Mouse (Mus musculus) heart, embryonic 13.5 days (tissue): Measurements from ENCODE around the gene Heatr1. TPM values are rescaled to one million over a fixed set of nuclear protein-coding genes. Genes with fewer than 3 reads are reported as not detected.
"Not testable (repeated sequence)": the region's sequence is repeated elsewhere in the genome, so short reads cannot be mapped to it uniquely, and the experiment has no call there.

Source experiments
- ATAC-seq: fragments of 200-750 bp; cut with Nextera tagmentation; 2 replicates; pipeline ENCODE4 v1.8.0; 2017; ENCODE audit warnings: moderate TSS enrichment; ENCODE audit not compliant: insufficient number of reproducible peaks, low FRiP score, low TSS enrichment; ENCODE audit errors: extremely low read depth
- H3K27ac ChIP-seq: fragments of 300-500 bp; sonication (generic); replicated peaks from 2 replicates; pipeline ENCODE4 v1.5.1; 2015; ENCODE audit warnings: moderate library complexity, mild to moderate bottlenecking, inconsistent platforms
- H3K27me3 ChIP-seq: fragments of 300-500 bp; sonication (generic); replicated peaks from 2 replicates; pipeline ENCODE4 v1.6.1; 2015; ENCODE audit warnings: mild to moderate bottlenecking, inconsistent platforms
- H3K36me3 ChIP-seq: fragments of 300-500 bp; sonication (generic); 2 replicates; pipeline ENCODE4 v1.6.1; 2015; ENCODE audit warnings: mild to moderate bottlenecking, inconsistent platforms
- H3K4me1 ChIP-seq: fragments of 300-500 bp; sonication (generic); 2 replicates; pipeline ENCODE4 v1.6.1; 2015; ENCODE audit warnings: inconsistent platforms
- H3K4me2 ChIP-seq: fragments of 300-500 bp; sonication (generic); 2 replicates; pipeline ENCODE4 v1.6.1; 2015; ENCODE audit warnings: inconsistent platforms, mild to moderate bottlenecking, moderate library complexity
- H3K4me3 ChIP-seq: fragments of 300-500 bp; sonication (generic); 2 replicates; pipeline ENCODE4 v1.5.1; 2015; ENCODE audit warnings: moderate library complexity, mild to moderate bottlenecking, inconsistent platforms
- H3K9ac ChIP-seq: fragments of 300-500 bp; sonication (generic); 2 replicates; pipeline ENCODE4 v1.6.1; 2015; ENCODE audit warnings: inconsistent platforms, mild to moderate bottlenecking, moderate library complexity
- H3K9me3 ChIP-seq: fragments of 300-500 bp; sonication (generic); 2 replicates; pipeline ENCODE4 v1.6.1; 2016; ENCODE audit warnings: inconsistent platforms
- WGBS: fragments of 180-500 bp; shearing (Covaris S2); methylation state at CpG from one replicate; pipeline ENCODE4 v1.1.7; 2015; ENCODE audit warnings: mixed read lengths; 5-methylcytosine and 5-hydroxymethylcytosine counted together
- polyA plus RNA-seq: library from polyadenylated mRNA; unstranded; fragments of >200 nt; fragmentation: Nextera tagmentation; extraction: Ambion mirVana; gene quantifications from 2 replicates; pipeline ENCODE4 v1.2.1, GENCODE M21; 2015

Gene Heatr1
- polyA plus RNA-seq, 1 experiment from 2014 or later: 8.8 TPM

- Histone ChIP-seq H3K27me3 (no peaks in the 10 kb centered on the region), H3K4me2 (no peak overlapping the region), H3K4me3 (no peak overlapping the region), H3K9ac (no peak overlapping the region), H3K9me3 (no peaks in the 10 kb centered on the region), H3K4me1 (peaks cover 3% of the 10 kb centered on the region), H3K36me3 (peaks cover 72% of the 10 kb centered on the region), H3K27ac (no peak overlapping the region)
- no peak for ATAC-seq
- WGBS: 79% methylated on average over 7 of the region's 7 CpGs
Observed at GRCm38 (mm10) chr13:12454686-12455390, 60.0 kb downstream of the Heatr1 start.

GRCm38 (mm10) chr13:12456711-12457110 lies 61.9 kb downstream of the Heatr1 start:
- no peak for ATAC-seq
- WGBS: 66% methylated on average over 7 of the region's 7 CpGs

GRCm38 (mm10) chr13:12460443-12460842 lies 65.6 kb downstream of the Heatr1 start:
- H3K27ac ChIP-seq: peak overlapping the region; percentile 83
- H3K4me3 ChIP-seq: peak overlapping the region; percentile 86
- no peaks in the 10 kb centered on the region for H3K9me3 ChIP-seq
- peaks cover 26% of the 10 kb centered on the region; the same call in 1 of the 2 replicates for H3K36me3 ChIP-seq
- H3K27me3 ChIP-seq: no peaks in the 10 kb centered on the region
- peak overlapping the region; percentile 90 for H3K9ac ChIP-seq
- ATAC-seq: no peak
- peak overlapping the region; percentile 87 for H3K4me2 ChIP-seq
- WGBS: 2% methylated on average over 8 of the region's 8 CpGs
- H3K4me1 ChIP-seq: peaks cover 20% of the 10 kb centered on the region

More at GRCm38 (mm10) chr13:12456711-12457110, 61.9 kb downstream of the Heatr1 start:
- H3K4me1 ChIP-seq: peaks cover 9% of the 10 kb centered on the region
- peaks cover 59% of the 10 kb centered on the region for H3K36me3 ChIP-seq
- no peaks in the 10 kb centered on the region for H3K9me3 ChIP-seq
- no peaks in the 10 kb centered on the region for H3K27me3 ChIP-seq
- no peak overlapping the region for H3K4me2 ChIP-seq
- H3K4me3 ChIP-seq: no peak overlapping the region
- no peak overlapping the region for H3K9ac ChIP-seq
- no peak overlapping the region for H3K27ac ChIP-seq

- WGBS: under 1% methylated on average over 59 of the region's 59 CpGs
- Histone ChIP-seq H3K27ac (peak overlapping the region; percentile 83), H3K4me1 (peaks cover 20% of the 10 kb centered on the region), H3K9ac (peak overlapping the region; percentile 90), H3K9me3 (no peaks in the 10 kb centered on the region), H3K27me3 (no peaks in the 10 kb centered on the region), H3K36me3 (peaks cover 20% of the 10 kb centered on the region; the same call in 1 of the 2 replicates), H3K4me2 (peak overlapping the region; percentile 87), H3K4me3 (peak overlapping the region; percentile 86)
- peak; percentile 94 for ATAC-seq
Observed at GRCm38 (mm10) chr13:12460881-12461729, 66.3 kb downstream of the Heatr1 start.

- peaks cover 20% of the 10 kb centered on the region for H3K4me1 ChIP-seq
- H3K9ac ChIP-seq: peak overlapping the region; percentile 90
- ATAC-seq: 0 out of 2 replicates have a peak, but pooled peaks have one; percentile 10
- WGBS: 3% methylated on average over 7 of the region's 7 CpGs
- peak overlapping the region; percentile 87 for H3K4me2 ChIP-seq
- H3K9me3 ChIP-seq: no peaks in the 10 kb centered on the region
- no peaks in the 10 kb centered on the region for H3K27me3 ChIP-seq
- H3K27ac ChIP-seq: peak overlapping the region; percentile 83
- peak overlapping the region; percentile 86 for H3K4me3 ChIP-seq
- peaks cover 14% of the 10 kb centered on the region; the same call in 1 of the 2 replicates for H3K36me3 ChIP-seq
Observed at GRCm38 (mm10) chr13:12461730-12462119, 66.9 kb downstream of the Heatr1 start.

- Histone ChIP-seq H3K9ac (no peak overlapping the region), H3K36me3 (peaks cover 11% of the 10 kb centered on the region; the same call in 1 of the 2 replicates), H3K27ac (no peak overlapping the region), H3K4me2 (no peak overlapping the region), H3K9me3 (no peaks in the 10 kb centered on the region), H3K27me3 (no peaks in the 10 kb centered on the region), H3K4me1 (peaks cover 20% of the 10 kb centered on the region), H3K4me3 (no peak overlapping the region)
- no peak for ATAC-seq
- 62% methylated on average over 4 of the region's 4 CpGs for WGBS
Observed at GRCm38 (mm10) chr13:12462623-12463022, 67.8 kb downstream of the Heatr1 start.

- not testable (repeated sequence) for H3K9me3 ChIP-seq, H3K27me3 ChIP-seq, H3K4me2 ChIP-seq, H3K9ac ChIP-seq, H3K27ac ChIP-seq, H3K36me3 ChIP-seq, H3K4me3 ChIP-seq, ATAC-seq
- 75% methylated on average over 6 of the region's 6 CpGs for WGBS
- peaks cover 20% of the 10 kb centered on the region for H3K4me1 ChIP-seq
Observed at GRCm38 (mm10) chr13:12464159-12464558, 69.3 kb downstream of the Heatr1 start.

- H3K4me2 ChIP-seq: no peak within 1 kb of the TSS
- H3K9me3 ChIP-seq: no peaks in the 10 kb centered on the region
- H3K9ac ChIP-seq: no peak within 1 kb of the TSS
- H3K36me3 ChIP-seq: no peaks in the 10 kb centered on the region
- H3K4me3 ChIP-seq: no peak within 1 kb of the TSS
- H3K27ac ChIP-seq: no peak within 1 kb of the TSS
- WGBS: 81% methylated on average over 1 of the region's 1 CpGs
- no peaks in the 10 kb centered on the region for H3K27me3 ChIP-seq
- peaks cover 18% of the 10 kb centered on the region for H3K4me1 ChIP-seq
- no peak for ATAC-seq
Observed at GRCm38 (mm10) chr13:12464844-12465243, 70.0 kb downstream of the Heatr1 start, which contains the start of gene Lgals8. TSS of gene Lgals8 (minus strand) at chr13:12464944.

- no peak overlapping the region for H3K9ac ChIP-seq
- no peak overlapping the region for H3K4me2 ChIP-seq
- no peak overlapping the region for H3K4me3 ChIP-seq
- 84% methylated on average over 1 of the region's 1 CpGs for WGBS
- H3K4me1 ChIP-seq: no peaks in the 10 kb centered on the region
- no peak overlapping the region for H3K27ac ChIP-seq
- no peak for ATAC-seq
- peaks cover 9% of the 10 kb centered on the region; the same call in 1 of the 2 replicates for H3K27me3 ChIP-seq
- H3K9me3 ChIP-seq: no peaks in the 10 kb centered on the region
- no peaks in the 10 kb centered on the region for H3K36me3 ChIP-seq
Observed at GRCm38 (mm10) chr13:12468488-12468887, 73.7 kb downstream of the Heatr1 start.

- H3K4me2 ChIP-seq: no peak overlapping the region
- ATAC-seq: no peak
- H3K4me3 ChIP-seq: no peak overlapping the region
- no peak overlapping the region for H3K27ac ChIP-seq
- H3K9ac ChIP-seq: no peak overlapping the region
- no peaks in the 10 kb centered on the region for H3K36me3 ChIP-seq
- H3K4me1 ChIP-seq: no peaks in the 10 kb centered on the region
- 36% methylated on average over 8 of the region's 8 CpGs for WGBS
- H3K9me3 ChIP-seq: no peaks in the 10 kb centered on the region
- H3K27me3 ChIP-seq: peaks cover 9% of the 10 kb centered on the region; the same call in 1 of the 2 replicates
Observed at GRCm38 (mm10) chr13:12473724-12474378, 79.0 kb downstream of the Heatr1 start.

GRCm38 (mm10) chr13:12475239-12475638 lies 80.4 kb downstream of the Heatr1 start:
- Histone ChIP-seq H3K27me3 (peaks cover 9% of the 10 kb centered on the region; the same call in 1 of the 2 replicates), H3K4me1 (no peaks in the 10 kb centered on the region), H3K4me2 (no peak overlapping the region), H3K27ac (no peak overlapping the region), H3K4me3 (no peak overlapping the region), H3K9ac (no peak overlapping the region), H3K36me3 (no peaks in the 10 kb centered on the region), H3K9me3 (no peaks in the 10 kb centered on the region)
- no peak for ATAC-seq
- WGBS: 69% methylated on average over 6 of the region's 6 CpGs
